Mouse (Mus musculus) ovary, postnatal 14 days (tissue): ENCODE measurements around the gene Gm15080.
"Not testable (repeated sequence)": the region's sequence is repeated elsewhere in the genome, so short reads cannot be mapped to it uniquely, and the experiment has no call there.

Source experiments
- DNase-seq: peaks from one replicate; pipeline ENCODE4 v3.0.0; 2022; ENCODE audit warnings: low spot score

Gene Gm15080

DNA sequence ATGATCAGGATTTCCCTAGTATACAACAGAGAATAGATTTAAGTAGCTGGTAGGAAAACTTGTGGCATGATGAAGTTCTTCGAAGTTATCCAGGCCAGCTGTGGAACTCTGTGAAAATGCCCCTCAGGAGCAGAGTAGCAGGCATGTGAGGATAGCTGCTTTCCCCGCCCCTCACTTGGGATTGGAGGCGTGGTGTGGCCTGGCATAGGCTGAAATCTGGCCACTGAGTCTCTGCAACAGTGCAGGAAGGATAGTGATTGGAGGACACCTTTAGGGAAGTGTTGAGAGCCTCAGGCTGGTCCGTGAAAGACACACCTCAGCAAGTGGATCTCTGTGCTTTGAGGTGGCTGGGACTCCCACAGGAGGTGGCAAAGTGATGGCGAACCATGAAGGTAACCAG lies at the start of gene Gm15080:
TSS of gene Gm15080 (plus strand) at position 301 of the 400 bp plus-strand sequence.
- not testable (repeated sequence) for DNase-seq
